In the genomic region with DNA sequence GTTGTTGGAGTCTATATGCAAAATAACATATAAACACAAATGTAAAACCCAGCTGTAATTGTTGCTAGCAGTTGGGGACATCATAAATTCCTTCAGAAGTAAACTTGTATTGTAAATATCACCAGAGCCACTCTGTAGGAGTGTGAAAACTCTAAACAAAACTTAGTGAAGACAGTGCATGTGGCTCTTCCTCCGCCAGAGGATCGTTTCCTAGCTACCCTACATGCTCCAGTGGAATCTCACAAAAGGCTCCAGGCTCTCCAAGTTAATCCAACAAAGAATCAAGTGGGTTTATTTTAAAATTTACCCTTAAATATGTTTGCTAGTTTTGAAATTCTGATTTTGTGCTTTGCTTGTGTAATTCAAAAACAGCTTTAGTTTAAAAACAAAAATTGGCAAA, we compare ENCODE assay signal across 12 mouse cellular contexts.
"Had no signal": no experiment of that assay in that cellular context is flagged by ENCODE, and none has a peak within 500 bp of the region (broad histone marks: within the 10 kb centered on the region; RNA-seq: fewer than 3 reads in every experiment).

No protein-coding gene starts in this region.

- H3K27me3 ChIP-seq: liver, embryonic 12.5 days; lung, embryonic 15.5 days; neural tube, embryonic 12.5 days; stomach, embryonic 15.5 days had no signal

- H3K4me2 ChIP-seq: liver, embryonic 12.5 days; lung, embryonic 15.5 days; neural tube, embryonic 12.5 days; stomach, embryonic 15.5 days had no signal

- H3K9ac ChIP-seq: liver, embryonic 12.5 days; lung, embryonic 15.5 days; neural tube, embryonic 12.5 days; stomach, embryonic 15.5 days had no signal

- ATAC-seq: liver, embryonic 12.5 days had no signal

- H3K4me3 ChIP-seq: limb, embryonic 10.5 days; liver, embryonic 12.5 days; lung, embryonic 15.5 days; neural tube, embryonic 12.5 days; stomach, embryonic 15.5 days had no signal

- H3K27ac ChIP-seq: kidney, postnatal 0 days; limb, embryonic 10.5 days; liver, embryonic 12.5 days; lung, embryonic 15.5 days; neural tube, embryonic 12.5 days; stomach, embryonic 15.5 days had no signal

- H3K9me3 ChIP-seq: limb, embryonic 10.5 days; liver, embryonic 12.5 days; lung, embryonic 15.5 days; neural tube, embryonic 12.5 days; stomach, embryonic 15.5 days had no signal

- H3K4me1 ChIP-seq: limb, embryonic 10.5 days; liver, embryonic 12.5 days; lung, embryonic 15.5 days; neural tube, embryonic 12.5 days; stomach, embryonic 15.5 days had no signal

- DNase-seq: kidney, adult 11 months; kidney, adult 9 months; kidney, postnatal 36 days; right cerebral cortex, postnatal 14 days; thymus, adult 2 months; thymus, postnatal 25 days had no signal

- H3K36me3 ChIP-seq: limb, embryonic 10.5 days; liver, embryonic 12.5 days; lung, embryonic 15.5 days; neural tube, embryonic 12.5 days; stomach, embryonic 15.5 days had no signal
